Mouse (Mus musculus) stomach, embryonic 15.5 days (tissue): ENCODE data around the gene Col23a1. TPM values are rescaled to one million over a fixed set of nuclear protein-coding genes. Genes with fewer than 3 reads are reported as not detected.

ENCODE experiments used
- ATAC-seq: fragments of 200-750 bp; cut with Nextera tagmentation; 2 replicates; pipeline ENCODE4 v1.8.0; 2017; ENCODE audit warnings: low read depth, moderate number of reproducible peaks, moderate TSS enrichment; ENCODE audit not compliant: insufficient read depth, low FRiP score
- H3K27ac ChIP-seq: fragments of 300-500 bp; sonication (generic); 2 replicates; pipeline ENCODE4 v1.5.1; 2015; ENCODE audit warnings: mild to moderate bottlenecking, inconsistent platforms
- H3K27me3 ChIP-seq: fragments of 300-500 bp; sonication (generic); replicated peaks from 2 replicates; pipeline ENCODE4 v1.6.1; 2015; ENCODE audit warnings: inconsistent platforms
- H3K36me3 ChIP-seq: fragments of 300-500 bp; sonication (generic); 2 replicates; pipeline ENCODE4 v1.6.1; 2015; ENCODE audit warnings: inconsistent platforms
- H3K4me1 ChIP-seq: fragments of 300-500 bp; sonication (generic); 2 replicates; pipeline ENCODE4 v1.6.1; 2015; ENCODE audit warnings: inconsistent platforms
- H3K4me2 ChIP-seq: fragments of 300-500 bp; sonication (generic); 2 replicates; pipeline ENCODE4 v1.6.1; 2015; ENCODE audit warnings: mild to moderate bottlenecking, inconsistent platforms
- H3K4me3 ChIP-seq: fragments of 300-500 bp; sonication (generic); replicated peaks from 2 replicates; pipeline ENCODE4 v1.5.1; 2015; ENCODE audit warnings: inconsistent platforms
- H3K9ac ChIP-seq: fragments of 300-500 bp; sonication (generic); 2 replicates; pipeline ENCODE4 v1.6.1; 2015; ENCODE audit warnings: inconsistent platforms
- H3K9me3 ChIP-seq: fragments of 300-500 bp; sonication (generic); 2 replicates; pipeline ENCODE4 v1.6.1; 2016; ENCODE audit warnings: inconsistent platforms
- WGBS: fragments of 180-500 bp; shearing (Covaris S2); methylation state at CpG from one replicate; pipeline ENCODE4 v1.1.7; 2015; 5-methylcytosine and 5-hydroxymethylcytosine counted together
- polyA plus RNA-seq: library from polyadenylated mRNA; unstranded; fragments of >200 nt; fragmentation: Nextera tagmentation; extraction: Ambion mirVana; gene quantifications from 2 replicates; pipeline ENCODE4 v1.2.1, GENCODE M21; 2015

Gene Col23a1
- polyA plus RNA-seq, 1 experiment from 2014 or later: 18.6 TPM

DNA sequence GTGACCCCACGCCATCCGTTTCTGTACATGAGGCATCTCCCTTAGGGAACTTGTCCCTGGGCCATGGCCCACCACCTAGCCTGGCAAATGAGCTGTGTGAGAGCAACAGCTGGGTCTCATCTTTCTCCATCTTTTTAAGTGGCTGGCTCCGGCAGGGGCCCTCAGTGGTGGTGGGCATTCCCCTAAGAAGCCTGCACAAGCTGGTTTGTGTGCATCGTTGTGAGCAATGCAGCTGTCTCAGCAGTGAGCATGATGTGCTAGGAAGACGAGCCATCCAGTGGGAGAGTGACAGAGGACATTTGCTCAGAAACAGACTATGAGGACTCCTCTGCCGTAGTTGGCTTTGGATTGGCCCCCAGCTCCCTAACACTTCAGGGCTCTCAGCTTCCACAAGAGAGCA is 179.0 kb downstream of the Col23a1 start:
- Histone ChIP-seq H3K9me3 (peaks cover 3% of the 10 kb centered on the region; the same call in 1 of the 2 replicates), H3K27ac (no peak overlapping the region), H3K27me3 (no peaks in the 10 kb centered on the region), H3K9ac (no peak overlapping the region), H3K4me3 (no peak overlapping the region), H3K4me2 (no peak overlapping the region), H3K36me3 (no peaks in the 10 kb centered on the region), H3K4me1 (peaks cover 28% of the 10 kb centered on the region)
- no peak for ATAC-seq
- 48% methylated on average over 6 of the region's 6 CpGs for WGBS

DNA sequence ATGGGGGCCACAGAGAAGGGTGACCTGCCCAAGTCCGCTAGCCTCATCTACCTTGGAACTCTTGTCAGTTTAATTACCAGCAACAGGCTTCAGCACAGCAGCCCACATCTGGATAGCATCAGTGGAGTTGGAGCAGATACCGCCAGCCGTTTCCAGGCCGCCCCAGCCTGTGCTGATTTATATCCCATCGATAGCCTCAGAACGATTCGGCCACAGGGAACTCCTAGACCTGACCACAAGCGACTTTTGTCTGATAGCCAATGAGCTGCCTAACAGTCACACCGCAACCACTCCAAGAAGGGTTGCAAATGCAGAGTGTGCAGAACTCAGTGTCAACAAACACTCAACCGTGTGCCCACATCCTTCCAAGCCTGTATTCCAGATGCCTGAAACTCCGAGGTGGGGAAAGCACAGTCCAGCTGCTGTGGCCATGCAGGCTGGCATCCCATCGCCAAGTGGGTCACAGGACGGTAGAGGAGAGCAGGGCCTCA is 179.7 kb downstream of the Col23a1 start:
- H3K9ac ChIP-seq: no peak overlapping the region
- H3K27ac ChIP-seq: no peak overlapping the region
- no peaks in the 10 kb centered on the region for H3K36me3 ChIP-seq
- no peak overlapping the region for H3K4me3 ChIP-seq
- peaks cover 4% of the 10 kb centered on the region; the same call in 1 of the 2 replicates for H3K9me3 ChIP-seq
- H3K27me3 ChIP-seq: no peaks in the 10 kb centered on the region
- no peak for ATAC-seq
- H3K4me2 ChIP-seq: no peak overlapping the region
- WGBS: 40% methylated on average over 13 of the region's 13 CpGs
- H3K4me1 ChIP-seq: peaks cover 28% of the 10 kb centered on the region

DNA sequence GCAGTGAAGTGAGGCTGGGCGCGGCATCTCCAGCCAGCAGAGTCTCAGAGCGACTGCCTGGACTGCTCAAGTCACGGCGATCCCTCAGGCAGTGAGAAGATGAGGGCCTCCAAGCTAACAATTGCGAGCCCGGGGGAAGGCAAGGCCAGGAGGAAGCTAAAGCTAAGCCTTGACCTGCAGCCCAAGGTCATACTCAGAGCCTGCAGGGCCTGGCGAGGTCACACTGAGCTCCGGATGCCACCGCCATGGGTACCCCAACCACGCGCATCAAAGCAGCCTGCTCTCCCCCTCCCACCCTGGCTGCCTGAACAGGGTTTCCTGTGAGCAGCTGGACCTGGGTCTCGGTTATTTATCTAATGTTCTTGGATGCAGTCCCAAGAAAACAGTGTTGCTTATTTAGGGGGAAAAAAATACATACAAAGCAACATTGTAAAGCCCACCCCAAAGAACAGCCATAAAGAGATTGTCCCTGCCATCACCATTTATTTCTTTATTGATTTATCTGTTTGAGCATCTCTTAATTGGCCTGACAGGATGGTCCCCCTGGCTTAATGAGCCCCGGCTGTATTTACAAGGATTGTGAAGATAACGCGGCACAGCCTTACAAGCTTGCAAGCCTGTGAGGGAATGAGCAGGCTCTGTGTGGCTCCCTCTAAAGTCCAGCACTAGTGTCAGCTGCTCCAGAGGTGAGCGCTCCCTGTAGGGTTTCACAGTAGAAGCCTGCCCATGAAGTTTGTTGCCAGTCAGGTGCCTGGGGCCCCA is 180.8 kb downstream of the Col23a1 start:
- Histone ChIP-seq H3K9me3 (peaks cover 4% of the 10 kb centered on the region; the same call in 1 of the 2 replicates), H3K4me1 (peaks cover 28% of the 10 kb centered on the region), H3K27ac (peak overlapping the region; percentile 31; the same call in 1 of the 2 replicates), H3K4me2 (0 out of 2 replicates have a peak overlapping the region, but pooled peaks have one; percentile 17), H3K9ac (no peak overlapping the region), H3K27me3 (no peaks in the 10 kb centered on the region), H3K36me3 (no peaks in the 10 kb centered on the region), H3K4me3 (no peak overlapping the region)
- ATAC-seq: no peak
- 32% methylated on average over 17 of the region's 17 CpGs for whole genome bisulfite sequencing

DNA sequence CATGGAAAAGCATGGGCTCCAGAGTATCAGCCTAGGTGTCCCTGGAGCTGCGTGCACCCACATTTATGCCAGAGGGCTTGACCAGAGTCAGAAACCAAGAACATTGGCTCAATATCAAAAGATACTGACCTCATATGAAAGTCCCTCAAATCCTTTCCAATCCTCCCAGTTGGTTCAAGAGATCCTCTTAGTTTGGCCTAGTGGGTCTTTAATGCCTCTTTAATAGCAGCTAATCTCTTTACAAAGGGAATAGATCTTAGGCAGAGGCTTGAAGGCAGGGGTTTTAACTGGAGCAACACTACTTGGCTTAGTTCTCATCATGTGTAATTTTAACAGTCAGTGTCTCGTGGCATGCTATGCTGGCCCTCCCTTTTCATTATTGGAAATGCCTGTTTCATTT is 184.0 kb downstream of the Col23a1 start:
- Histone ChIP-seq H3K9me3 (peaks cover 4% of the 10 kb centered on the region; the same call in 1 of the 2 replicates), H3K4me2 (no peak overlapping the region)

DNA sequence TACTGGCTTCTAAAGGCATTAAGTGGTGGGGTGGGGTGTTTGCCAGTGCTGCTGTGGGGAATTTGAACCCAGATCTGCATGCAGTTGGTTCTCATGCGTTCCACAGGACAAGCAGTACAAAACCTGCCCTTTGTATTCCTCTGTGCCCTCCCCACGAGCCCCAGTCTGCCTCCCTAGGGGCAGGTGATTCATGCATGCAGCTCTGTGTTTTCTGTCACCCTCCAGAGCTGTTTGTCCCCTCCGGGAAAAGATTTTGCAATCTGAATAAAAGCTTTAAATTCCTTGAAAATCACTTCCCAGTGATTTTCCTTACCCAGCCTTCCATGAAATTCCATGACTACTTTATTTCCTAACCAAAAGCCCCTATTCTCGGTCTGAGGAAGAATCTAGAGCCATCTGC is 186.8 kb downstream of the Col23a1 start:
- Histone ChIP-seq H3K27me3 (no peaks in the 10 kb centered on the region), H3K9ac (no peak overlapping the region), H3K27ac (no peak overlapping the region), H3K4me3 (no peak overlapping the region), H3K4me1 (no peaks in the 10 kb centered on the region; the same call in 1 of the 2 replicates), H3K9me3 (peaks cover 4% of the 10 kb centered on the region; the same call in 1 of the 2 replicates), H3K4me2 (no peak overlapping the region), H3K36me3 (no peaks in the 10 kb centered on the region)
- ATAC-seq: no peak
- 74% methylated on average over 4 of the region's 4 CpGs for WGBS

More for the DNA sequence above, 184.0 kb downstream of the Col23a1 start:
- no peak overlapping the region for H3K27ac ChIP-seq
- peaks cover 23% of the 10 kb centered on the region for H3K4me1 ChIP-seq
- no peak overlapping the region for H3K9ac ChIP-seq
- WGBS: 81% methylated on average over 2 of the region's 2 CpGs
- ATAC-seq: no peak
- H3K27me3 ChIP-seq: no peaks in the 10 kb centered on the region
- H3K36me3 ChIP-seq: no peaks in the 10 kb centered on the region
- no peak overlapping the region for H3K4me3 ChIP-seq

DNA sequence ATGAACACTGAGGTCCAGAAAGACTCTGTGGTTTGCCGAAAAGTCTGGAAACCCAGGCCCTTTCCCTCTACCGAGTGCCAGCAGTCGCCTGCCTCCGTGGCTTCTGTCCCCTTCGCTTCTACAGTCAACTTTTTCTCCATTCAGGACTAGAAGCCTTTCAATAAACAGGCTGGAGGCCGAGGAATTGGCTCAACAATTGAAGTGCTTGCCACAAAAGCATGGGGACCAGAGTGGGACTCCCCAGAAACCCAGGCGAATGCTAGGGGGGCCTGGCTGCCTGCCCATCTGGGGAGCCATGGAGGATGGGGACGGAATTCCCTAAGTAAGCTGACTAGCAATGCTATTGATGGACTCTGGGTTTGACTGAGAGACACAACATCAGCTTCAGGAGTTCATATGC is 187.9 kb downstream of the Col23a1 start:
- ATAC-seq: no peak
- H3K27ac ChIP-seq: peak overlapping the region; percentile 16; the same call in 1 of the 2 replicates
- H3K36me3 ChIP-seq: no peaks in the 10 kb centered on the region
- WGBS: 71% methylated on average over 8 of the region's 8 CpGs
- peaks cover 4% of the 10 kb centered on the region; the same call in 1 of the 2 replicates for H3K9me3 ChIP-seq
- no peaks in the 10 kb centered on the region for H3K27me3 ChIP-seq
- H3K4me1 ChIP-seq: no peaks in the 10 kb centered on the region
- H3K4me2 ChIP-seq: no peak overlapping the region
- no peak overlapping the region for H3K9ac ChIP-seq
- H3K4me3 ChIP-seq: no peak overlapping the region

DNA sequence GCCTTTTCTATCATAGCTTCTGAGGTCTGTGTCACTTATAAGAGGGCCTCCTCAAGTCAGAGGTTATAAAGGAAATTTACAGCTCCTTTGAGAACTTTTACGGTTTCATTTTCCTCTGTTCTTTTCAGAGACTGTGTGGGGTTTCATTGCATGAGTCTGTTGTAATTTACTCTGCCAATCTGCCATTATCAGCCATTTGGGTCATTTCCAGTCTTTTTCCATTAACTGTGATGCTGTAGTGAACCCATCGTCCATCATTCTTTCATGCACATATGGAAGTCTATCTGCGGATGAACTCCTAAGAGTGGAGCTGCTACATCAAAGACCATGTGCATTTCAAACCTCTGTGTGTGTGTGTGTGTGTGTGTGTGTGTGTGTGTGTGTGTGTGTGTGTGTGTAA is 192.5 kb downstream of the Col23a1 start:
- Histone ChIP-seq H3K9me3 (no peaks in the 10 kb centered on the region), H3K4me3 (no peak overlapping the region), H3K4me2 (no peak overlapping the region), H3K27me3 (no peaks in the 10 kb centered on the region), H3K9ac (no peak overlapping the region), H3K4me1 (no peaks in the 10 kb centered on the region), H3K27ac (no peak overlapping the region), H3K36me3 (no peaks in the 10 kb centered on the region)
- 38% methylated on average over 3 of the region's 3 CpGs for WGBS
- ATAC-seq: no peak

DNA sequence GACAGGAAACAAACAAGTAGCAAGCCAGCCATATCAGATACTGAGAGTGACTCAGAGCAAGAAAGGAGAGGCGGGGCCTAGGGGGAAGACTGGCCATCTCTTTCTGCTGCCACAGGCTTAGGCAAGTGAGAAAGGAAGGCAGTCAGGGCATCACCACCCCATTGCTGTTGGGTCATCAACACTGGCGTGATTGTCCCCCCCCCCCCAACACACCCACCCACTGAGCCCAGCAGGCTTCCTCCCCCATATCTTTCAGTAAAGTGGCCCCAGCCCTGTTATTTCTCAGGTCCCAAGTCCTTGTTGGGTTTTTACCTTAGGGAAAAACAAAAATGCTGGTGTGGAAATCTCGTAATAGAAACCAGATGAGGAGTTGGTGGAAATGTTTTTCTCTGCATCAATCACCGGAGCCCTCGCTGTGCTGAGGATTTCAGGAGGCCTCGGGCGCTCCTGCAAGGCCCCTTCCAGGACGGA is 195.4 kb downstream of the Col23a1 start:
- 74% methylated on average over 8 of the region's 8 CpGs for WGBS
- no peak overlapping the region for H3K27ac ChIP-seq

DNA sequence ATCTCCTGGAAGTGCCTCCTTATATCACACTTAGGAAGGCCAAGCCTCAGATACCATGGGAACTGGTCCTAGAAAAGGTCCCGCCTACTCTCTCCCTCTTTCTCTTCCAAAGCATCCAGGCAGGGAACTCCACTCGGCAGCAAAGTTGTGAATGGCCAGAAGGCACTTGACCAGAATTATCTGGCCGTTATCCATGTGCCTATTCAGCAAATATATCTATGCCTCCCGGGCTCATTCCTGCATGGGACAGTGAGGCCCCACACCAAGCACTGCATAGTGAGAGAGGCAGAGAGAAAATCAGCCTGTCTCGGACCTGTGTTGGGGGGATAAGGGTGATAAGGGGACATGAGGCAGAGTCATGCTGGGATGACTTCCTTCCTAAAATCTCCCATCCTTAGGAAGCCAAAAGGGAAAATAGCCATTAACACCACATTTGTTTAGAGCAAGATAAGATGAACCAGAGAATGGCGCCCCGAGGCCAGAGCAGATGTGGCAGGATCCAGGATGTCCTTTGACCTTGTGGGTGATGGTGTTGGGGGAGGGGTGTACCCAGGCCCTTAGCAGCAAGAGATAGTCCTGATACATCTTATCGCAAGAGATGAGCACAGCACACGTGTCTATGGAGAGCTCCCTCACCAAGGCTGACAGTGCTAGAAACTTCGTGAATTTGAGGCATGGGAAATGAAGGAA is 196.2 kb downstream of the Col23a1 start:
- WGBS: 51% methylated on average over 10 of the region's 10 CpGs
- Histone ChIP-seq H3K9me3 (no peaks in the 10 kb centered on the region), H3K9ac (no peak overlapping the region), H3K27me3 (no peaks in the 10 kb centered on the region), H3K4me1 (no peaks in the 10 kb centered on the region), H3K4me3 (no peak overlapping the region), H3K4me2 (no peak overlapping the region), H3K27ac (no peak overlapping the region), H3K36me3 (no peaks in the 10 kb centered on the region)
- no peak for ATAC-seq

More for the DNA sequence above, 195.4 kb downstream of the Col23a1 start:
- Histone ChIP-seq H3K9ac (no peak overlapping the region), H3K36me3 (no peaks in the 10 kb centered on the region), H3K4me3 (no peak overlapping the region), H3K27me3 (no peaks in the 10 kb centered on the region), H3K4me1 (no peaks in the 10 kb centered on the region), H3K9me3 (no peaks in the 10 kb centered on the region), H3K4me2 (no peak overlapping the region)
- ATAC-seq: no peak

DNA sequence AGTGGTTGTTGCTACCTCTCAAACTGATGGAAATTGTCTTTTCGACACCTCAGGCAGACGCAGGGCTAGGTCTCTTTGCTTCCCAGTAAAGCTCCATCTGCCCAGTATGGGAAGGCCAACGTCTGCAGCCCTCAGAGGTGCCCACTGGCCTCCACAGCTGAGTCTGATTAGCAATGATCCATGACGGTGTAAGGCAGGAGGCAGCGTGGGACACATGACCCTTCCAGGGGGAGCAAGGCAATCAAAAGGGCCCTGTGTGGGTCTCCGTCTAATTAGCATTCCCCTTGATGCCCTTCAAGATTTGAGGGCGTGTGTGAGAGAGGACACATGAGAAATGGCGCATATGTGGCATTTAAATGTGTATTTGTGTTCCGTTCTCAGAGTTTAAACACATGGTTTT is 199.1 kb downstream of the Col23a1 start:
- H3K27ac ChIP-seq: no peak overlapping the region
- no peaks in the 10 kb centered on the region for H3K9me3 ChIP-seq
- no peak for ATAC-seq
- H3K27me3 ChIP-seq: no peaks in the 10 kb centered on the region
- no peak overlapping the region for H3K9ac ChIP-seq
- H3K4me3 ChIP-seq: no peak overlapping the region
- no peak overlapping the region for H3K4me2 ChIP-seq
- H3K4me1 ChIP-seq: no peaks in the 10 kb centered on the region
- 64% methylated on average over 9 of the region's 9 CpGs for WGBS
- no peaks in the 10 kb centered on the region for H3K36me3 ChIP-seq

DNA sequence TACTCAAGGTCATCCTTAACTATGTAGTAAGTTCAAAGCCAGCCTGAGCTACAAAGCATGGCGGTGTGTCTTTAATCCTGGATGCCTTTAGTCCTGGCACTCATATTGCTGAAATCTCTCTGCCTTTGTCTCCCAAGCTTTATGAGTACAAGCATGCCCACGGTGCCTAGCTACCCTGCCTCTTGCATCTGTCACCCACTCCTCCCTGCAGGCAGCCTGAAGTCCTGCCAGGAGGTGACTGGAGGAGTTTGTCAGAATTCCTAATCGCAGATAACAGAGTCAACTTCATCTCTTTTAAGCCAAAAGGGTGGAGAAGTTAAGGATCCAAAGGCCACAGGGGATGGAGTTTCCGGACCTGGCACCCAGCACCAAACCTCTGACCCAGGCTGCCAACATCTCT is 203.7 kb downstream of the Col23a1 start:
- Histone ChIP-seq H3K9ac (no peak overlapping the region), H3K27me3 (no peaks in the 10 kb centered on the region), H3K4me3 (no peak overlapping the region), H3K9me3 (no peaks in the 10 kb centered on the region), H3K4me1 (no peaks in the 10 kb centered on the region), H3K36me3 (no peaks in the 10 kb centered on the region), H3K27ac (no peak overlapping the region), H3K4me2 (no peak overlapping the region)
- no peak for ATAC-seq
- 75% methylated on average over 4 of the region's 4 CpGs for WGBS

DNA sequence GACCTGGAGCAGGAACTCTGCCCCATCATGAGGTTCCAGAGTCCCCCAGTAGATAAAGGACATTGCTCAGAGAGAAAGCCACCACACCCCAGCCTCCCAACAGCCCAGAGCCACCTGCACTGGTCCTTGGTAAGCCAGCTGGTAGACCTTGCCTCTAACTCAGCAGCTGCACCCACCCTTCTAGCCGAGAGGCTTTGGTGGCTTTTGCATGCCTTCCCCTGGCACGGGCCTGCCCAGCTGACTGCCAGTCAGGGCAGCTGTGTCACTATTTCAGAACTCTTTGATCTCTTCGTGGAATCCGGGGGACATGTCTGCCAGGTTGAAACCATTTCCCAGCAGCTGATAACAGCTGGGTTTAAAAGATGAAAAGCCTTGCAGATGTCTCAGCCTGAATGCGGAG is 204.5 kb downstream of the Col23a1 start:
- no peak for ATAC-seq
- WGBS: 55% methylated on average over 5 of the region's 5 CpGs
- Histone ChIP-seq H3K36me3 (no peaks in the 10 kb centered on the region), H3K4me3 (no peak overlapping the region), H3K4me1 (no peaks in the 10 kb centered on the region), H3K4me2 (no peak overlapping the region), H3K9me3 (no peaks in the 10 kb centered on the region), H3K27ac (no peak overlapping the region), H3K9ac (no peak overlapping the region), H3K27me3 (no peaks in the 10 kb centered on the region)
